Mouse (Mus musculus) lung, embryonic 16.5 days (tissue): ENCODE measurements at regions not wholly inside any gene's neighbourhood (a gene's known extent, or its start where the extent isn't known, plus 50 kb on each side); places are given as distances from the start of the nearest gene placed in this dataset.
A peak's percentile ranks its signal among the peaks of the same experiment; 100 is the strongest.

Experiments used
- ATAC-seq: fragments of 200-750 bp; cut with Nextera tagmentation; 2 replicates; pipeline ENCODE4 v1.8.0; 2017; ENCODE audit warnings: low read depth, mild to moderate bottlenecking, moderate library complexity
- H3K27ac ChIP-seq: fragments of 300-500 bp; sonication (generic); 2 replicates; pipeline ENCODE4 v1.5.1; 2014; ENCODE audit warnings: mild to moderate bottlenecking, control low read depth, low read length
- H3K27me3 ChIP-seq: fragments of 300-500 bp; sonication (generic); 2 replicates; pipeline ENCODE4 v1.6.1; 2014; ENCODE audit warnings: low read depth, low read length, mixed read lengths; ENCODE audit not compliant: control insufficient read depth, insufficient read depth
- H3K36me3 ChIP-seq: fragments of 300-500 bp; sonication (generic); 2 replicates; pipeline ENCODE4 v1.6.1; 2014; ENCODE audit warnings: low read length; ENCODE audit not compliant: control insufficient read depth, insufficient read depth
- H3K4me1 ChIP-seq: fragments of 300-500 bp; sonication (generic); replicated peaks from 2 replicates; pipeline ENCODE4 v1.6.1; 2014; ENCODE audit warnings: low read length, mixed read lengths; ENCODE audit not compliant: control insufficient read depth, insufficient read depth
- H3K4me2 ChIP-seq: fragments of 300-500 bp; sonication (generic); 2 replicates; pipeline ENCODE4 v1.6.1; 2014; ENCODE audit warnings: low read depth, low read length, control low read depth
- H3K4me3 ChIP-seq: fragments of 300-500 bp; sonication (generic); 2 replicates; pipeline ENCODE4 v1.5.1; 2014; ENCODE audit warnings: mild to moderate bottlenecking, low read length, control low read depth
- H3K9ac ChIP-seq: fragments of 300-500 bp; sonication (generic); 2 replicates; pipeline ENCODE4 v1.6.1; 2014; ENCODE audit warnings: low read length, control low read depth
- H3K9me3 ChIP-seq: fragments of 300-500 bp; sonication (generic); 2 replicates; pipeline ENCODE4 v1.6.1; 2016; ENCODE audit warnings: low read length; ENCODE audit not compliant: control insufficient read depth
- WGBS: fragments of 180-500 bp; shearing (Covaris S2); extraction: QIAGEN DNeasy Blood & Tissue Kit; methylation state at CpG from one replicate; pipeline ENCODE4 v1.1.7; 2014; 5-methylcytosine and 5-hydroxymethylcytosine counted together

DNA sequence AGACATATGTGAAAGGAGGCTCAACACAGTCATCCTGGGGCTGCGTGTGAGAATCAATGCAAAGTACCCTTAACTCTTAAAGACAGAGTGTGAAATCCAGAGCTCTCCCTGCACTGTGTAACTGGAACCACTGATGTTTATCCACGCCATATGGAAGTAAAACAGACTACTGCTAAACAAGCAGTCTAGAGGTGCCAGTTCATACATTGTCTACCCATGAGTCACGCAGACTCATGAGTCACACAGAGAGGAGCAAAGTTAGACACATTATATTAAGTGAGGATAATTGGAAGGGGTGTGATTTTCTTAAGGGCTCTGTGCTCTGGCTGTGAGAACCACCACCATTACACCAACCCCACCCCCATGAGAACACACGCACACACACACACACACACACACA, 516.8 kb downstream of the Fam19a5 start:
- WGBS = 68% methylated on average over 4 of the region's 4 CpGs
- no peak for ATAC-seq
- H3K9me3 ChIP-seq = no peaks in the 10 kb centered on the region

GRCm38 (mm10) chr15:88063041-88063440, 518.9 kb downstream of the Fam19a5 start:
- 51% methylated on average over 5 of the region's 5 CpGs for WGBS
- H3K36me3 ChIP-seq = no peaks in the 10 kb centered on the region
- ATAC-seq = no peak

More for the DNA sequence above, 516.8 kb downstream of the Fam19a5 start:
- no peak overlapping the region for H3K4me2 ChIP-seq
- no peaks in the 10 kb centered on the region for H3K36me3 ChIP-seq
- no peaks in the 10 kb centered on the region for H3K27me3 ChIP-seq
- no peak overlapping the region for H3K27ac ChIP-seq
- no peak overlapping the region for H3K4me3 ChIP-seq
- no peaks in the 10 kb centered on the region for H3K4me1 ChIP-seq
- no peak overlapping the region for H3K9ac ChIP-seq

DNA sequence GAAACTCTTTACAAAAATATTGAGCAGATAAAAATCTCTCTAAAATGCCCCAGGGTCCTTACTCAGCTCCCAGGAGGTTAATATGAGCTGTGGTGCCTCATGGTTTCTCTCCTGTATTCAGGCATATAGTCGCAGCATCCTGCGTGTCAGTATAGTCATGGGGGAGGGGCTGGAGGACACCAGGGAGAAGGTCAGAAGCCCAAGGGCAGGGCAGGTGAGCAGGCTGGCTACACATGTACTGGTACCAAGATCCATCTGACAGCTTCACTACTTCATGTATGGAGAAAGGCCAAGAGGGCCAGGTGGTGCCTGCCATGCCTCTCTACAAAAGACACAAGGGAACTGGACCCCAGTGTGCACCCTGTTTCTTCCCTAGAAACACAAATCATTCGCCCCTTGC, 524.4 kb downstream of the Fam19a5 start:
- Histone ChIP-seq H3K4me3 (no peak overlapping the region), H3K36me3 (no peaks in the 10 kb centered on the region), H3K4me2 (no peak overlapping the region), H3K4me1 (no peaks in the 10 kb centered on the region), H3K27ac (no peak overlapping the region), H3K9ac (no peak overlapping the region), H3K9me3 (no peaks in the 10 kb centered on the region), H3K27me3 (no peaks in the 10 kb centered on the region)
- ATAC-seq = no peak
- 59% methylated on average over 3 of the region's 3 CpGs for WGBS

More at GRCm38 (mm10) chr15:88063041-88063440, 518.9 kb downstream of the Fam19a5 start:
- Histone ChIP-seq H3K4me1 (no peaks in the 10 kb centered on the region), H3K27ac (no peak overlapping the region), H3K27me3 (no peaks in the 10 kb centered on the region), H3K9ac (no peak overlapping the region), H3K9me3 (no peaks in the 10 kb centered on the region), H3K4me2 (no peak overlapping the region), H3K4me3 (no peak overlapping the region)

DNA sequence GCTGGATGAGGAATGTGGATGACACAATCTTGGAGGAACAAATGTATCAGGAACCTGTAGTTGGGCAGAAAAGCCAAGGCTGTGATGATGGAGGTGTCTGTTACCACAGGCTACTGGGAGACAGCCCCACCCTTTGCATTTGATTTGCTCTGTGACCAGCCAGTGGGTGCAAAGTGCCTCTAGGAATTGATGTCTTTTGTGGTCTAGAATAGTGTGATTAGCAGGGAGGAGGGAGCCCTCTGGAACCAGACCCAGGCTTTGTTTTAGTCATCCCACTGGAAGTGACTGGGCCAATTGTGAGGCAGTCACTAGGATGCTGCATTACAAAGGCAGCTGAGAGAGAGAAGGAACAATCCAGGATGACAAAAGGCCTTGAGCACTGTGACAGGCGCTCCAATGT, 527.4 kb upstream of the Zdhhc25 start:
- Histone ChIP-seq H3K4me2 (no peak overlapping the region), H3K27me3 (no peaks in the 10 kb centered on the region), H3K27ac (no peak overlapping the region), H3K36me3 (no peaks in the 10 kb centered on the region), H3K4me1 (no peaks in the 10 kb centered on the region), H3K9ac (no peak overlapping the region), H3K4me3 (no peak overlapping the region), H3K9me3 (no peaks in the 10 kb centered on the region)
- no peak for ATAC-seq
- WGBS = 30% methylated on average over 1 of the region's 1 CpGs

GRCm38 (mm10) chr15:88083911-88084310, 516.2 kb upstream of the Zdhhc25 start:
- Histone ChIP-seq H3K27me3 (no peaks in the 10 kb centered on the region), H3K9me3 (no peaks in the 10 kb centered on the region), H3K36me3 (no peaks in the 10 kb centered on the region), H3K4me1 (no peaks in the 10 kb centered on the region), H3K27ac (no peak overlapping the region; the same call in 1 of the 2 replicates), H3K9ac (no peak overlapping the region), H3K4me2 (no peak overlapping the region), H3K4me3 (no peak overlapping the region)
- 39% methylated on average over 5 of the region's 5 CpGs for WGBS
- ATAC-seq = peak; percentile 51; the same call in 1 of the 2 replicates

DNA sequence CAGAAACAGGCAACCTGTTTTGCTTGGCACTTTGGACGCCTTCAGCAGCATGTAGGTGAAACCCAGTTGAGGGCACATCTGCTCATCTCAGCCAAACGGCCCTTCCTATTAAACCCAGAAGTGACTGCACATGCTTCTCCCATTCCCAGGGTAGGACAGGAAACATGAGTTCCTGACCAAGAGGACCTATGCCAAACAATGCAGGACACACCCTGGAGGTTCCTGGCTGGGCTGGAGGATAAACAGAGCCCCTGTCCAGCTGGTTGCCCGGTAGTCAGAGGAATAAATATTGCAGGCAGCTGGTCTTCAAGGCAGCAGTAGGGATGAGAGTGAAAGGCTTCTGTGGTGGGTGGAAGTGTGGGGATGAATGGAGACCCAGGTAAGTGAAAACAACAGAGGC, 514.5 kb upstream of the Zdhhc25 start:
- ATAC-seq = peak; percentile 71
- Histone ChIP-seq H3K9ac (no peak overlapping the region), H3K27ac (no peak overlapping the region), H3K27me3 (no peaks in the 10 kb centered on the region), H3K9me3 (no peaks in the 10 kb centered on the region), H3K36me3 (no peaks in the 10 kb centered on the region), H3K4me3 (no peak overlapping the region), H3K4me1 (no peaks in the 10 kb centered on the region), H3K4me2 (no peak overlapping the region)
- WGBS = 57% methylated on average over 3 of the region's 3 CpGs

GRCm38 (mm10) chr15:88089486-88089885, 510.6 kb upstream of the Zdhhc25 start:
- 56% methylated on average over 4 of the region's 4 CpGs for WGBS
- Histone ChIP-seq H3K9ac (no peak overlapping the region), H3K4me3 (no peak overlapping the region), H3K27ac (no peak overlapping the region), H3K36me3 (no peaks in the 10 kb centered on the region), H3K4me2 (no peak overlapping the region), H3K4me1 (no peaks in the 10 kb centered on the region), H3K9me3 (peaks cover 6% of the 10 kb centered on the region), H3K27me3 (no peaks in the 10 kb centered on the region)
- no peak for ATAC-seq

DNA sequence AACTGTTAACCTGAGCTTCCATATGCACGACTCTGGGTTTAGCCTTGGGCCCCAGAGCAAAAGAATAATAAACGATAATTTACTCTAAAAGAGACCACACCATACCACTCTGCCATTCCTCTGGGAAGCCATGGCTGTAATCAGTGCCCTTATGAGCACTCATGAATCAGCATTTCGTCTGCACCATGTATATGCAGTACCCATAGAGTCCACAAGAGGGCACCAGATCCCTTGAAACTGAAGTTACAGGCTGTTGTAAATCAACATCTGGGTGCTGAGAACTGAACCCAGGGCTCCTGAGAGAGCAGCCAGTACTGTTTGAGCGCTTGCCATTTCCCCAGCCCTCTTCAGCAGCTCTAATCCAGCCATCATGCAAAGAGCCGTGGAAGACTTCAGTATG, 508.7 kb upstream of the Zdhhc25 start:
- Histone ChIP-seq H3K9ac (no peak overlapping the region), H3K36me3 (no peaks in the 10 kb centered on the region), H3K9me3 (peaks cover 6% of the 10 kb centered on the region), H3K27ac (no peak overlapping the region), H3K27me3 (no peaks in the 10 kb centered on the region), H3K4me2 (no peak overlapping the region), H3K4me3 (no peak overlapping the region), H3K4me1 (no peaks in the 10 kb centered on the region)
- no peak for ATAC-seq
- 89% methylated on average over 5 of the region's 5 CpGs for WGBS

- WGBS = 36% methylated on average over 5 of the region's 5 CpGs
- H3K36me3 ChIP-seq = no peaks in the 10 kb centered on the region
- no peak overlapping the region for H3K27ac ChIP-seq
- H3K9me3 ChIP-seq = no peaks in the 10 kb centered on the region
- no peaks in the 10 kb centered on the region for H3K27me3 ChIP-seq
- no peaks in the 10 kb centered on the region for H3K4me1 ChIP-seq
- no peak overlapping the region for H3K9ac ChIP-seq
- no peak overlapping the region for H3K4me3 ChIP-seq
- H3K4me2 ChIP-seq = no peak overlapping the region
- ATAC-seq = no peak
These were observed 479.7 kb upstream of the Zdhhc25 start for GRCm38 (mm10) chr15:88120376-88120775.

DNA sequence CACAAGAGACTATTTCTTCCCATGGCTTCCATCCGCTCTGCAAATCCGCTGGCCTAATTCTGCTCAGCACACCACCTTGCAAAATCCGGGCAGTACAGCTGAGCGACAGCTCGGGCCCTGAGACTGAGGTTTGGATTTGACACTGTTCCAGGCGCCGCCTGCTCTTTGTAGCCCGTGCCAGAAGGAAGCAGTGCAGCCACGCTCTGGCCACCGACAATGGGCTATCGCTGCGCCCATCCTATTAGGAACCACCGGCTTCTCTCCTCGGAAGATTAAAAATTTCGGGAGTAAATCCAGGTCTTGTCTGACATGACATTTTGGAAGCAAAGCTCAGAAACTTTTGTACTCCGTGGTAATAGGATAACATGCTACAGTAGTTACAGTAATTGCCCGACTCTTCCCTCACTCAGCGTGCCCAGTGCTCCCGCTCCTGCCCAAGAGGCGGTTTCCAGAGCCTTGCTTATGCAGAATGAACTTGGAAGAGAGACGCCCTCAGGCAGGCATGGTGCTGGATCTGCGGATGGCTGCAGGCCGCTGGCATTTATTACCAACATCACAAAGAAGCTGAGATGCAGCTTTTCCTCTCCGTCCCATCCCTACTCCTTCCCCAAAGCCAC, 476.1 kb upstream of the Zdhhc25 start:
- Histone ChIP-seq H3K9me3 (no peaks in the 10 kb centered on the region), H3K36me3 (no peaks in the 10 kb centered on the region), H3K9ac (no peak overlapping the region), H3K27ac (no peak overlapping the region), H3K4me2 (no peak overlapping the region), H3K4me3 (no peak overlapping the region), H3K27me3 (no peaks in the 10 kb centered on the region), H3K4me1 (no peaks in the 10 kb centered on the region)
- WGBS = 82% methylated on average over 24 of the region's 24 CpGs
- no peak for ATAC-seq
